9 mouse cellular contexts compared by ENCODE assay signal in the genomic region with DNA sequence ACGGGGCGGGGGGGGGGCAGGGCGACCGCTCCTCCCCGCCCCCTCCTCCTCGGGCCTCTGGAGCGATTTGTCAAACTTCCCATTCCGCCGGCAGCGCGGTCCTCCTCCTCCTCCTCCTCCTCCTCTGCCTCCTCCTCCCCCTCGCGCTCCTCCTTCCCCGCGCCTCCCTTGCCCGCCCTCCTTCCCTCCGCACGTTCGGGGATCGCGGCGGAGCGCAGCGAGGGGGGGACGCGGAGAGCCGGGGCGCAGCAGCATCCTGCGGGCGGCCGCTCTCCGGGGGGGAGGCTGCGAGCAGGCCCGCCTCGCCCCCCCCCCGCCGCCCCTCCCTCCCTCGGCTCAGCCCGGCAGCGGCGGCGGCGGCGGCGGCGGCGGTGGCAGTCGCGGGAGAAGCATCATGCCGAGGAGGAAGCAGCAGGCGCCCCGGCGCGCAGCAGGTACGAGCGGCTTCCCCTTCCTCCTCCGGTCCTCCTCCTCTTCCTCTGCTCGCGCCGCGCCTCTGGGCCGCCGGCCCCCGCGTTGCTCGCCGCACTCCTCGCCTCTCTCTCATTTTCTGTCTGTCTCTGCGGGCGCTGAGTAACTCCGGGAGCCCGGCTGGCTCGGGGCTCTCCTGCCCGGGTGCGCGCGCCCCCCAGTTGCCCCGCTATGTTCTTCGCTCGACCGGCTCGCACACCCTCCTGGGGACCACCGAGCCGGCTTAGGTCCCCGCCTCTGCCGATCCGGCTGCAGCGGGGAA. TPM values are rescaled to one million over a fixed set of nuclear protein-coding genes. Genes with fewer than 3 reads are reported as not detected.
DNase-seq lines count a peak whose midpoint lies in the region; ATAC-seq and TF ChIP-seq lines count a peak whose summit lies in the region.
"Had no signal": no experiment of that assay in that cellular context is flagged by ENCODE, and none has a peak within 500 bp of the region (broad histone marks: within the 10 kb centered on the region; RNA-seq: fewer than 3 reads in every experiment).

A gene (plus strand): TSS at position 263 of the 733 bp plus-strand sequence.

- H3K27me3 ChIP-seq in embryonic facial prominence, embryonic 14.5 days (replicated peaks; ENCODE audit: control insufficient read depth, insufficient read depth, low read length), result peaks cover 28% of the 10 kb centered on the region
- peaks cover 50% of the 10 kb centered on the region for H3K27me3 ChIP-seq in heart, embryonic 14.5 days (ENCODE audit: control insufficient read depth, insufficient read depth, low read length)
- H3K27me3 ChIP-seq in kidney, embryonic 16.5 days (ENCODE audit: insufficient read depth, low read length), result peaks cover 50% of the 10 kb centered on the region
- peaks cover 76% of the 10 kb centered on the region for H3K27me3 ChIP-seq in liver, embryonic 11.5 days (replicated peaks; ENCODE audit: control insufficient read depth, insufficient read depth, low read length)
- H3K27me3 ChIP-seq in midbrain, postnatal 0 days (ENCODE audit: insufficient read depth, low read length), result peaks cover 32% of the 10 kb centered on the region

- no peaks in the 10 kb centered on the region for H3K4me1 ChIP-seq in embryonic facial prominence, embryonic 14.5 days (ENCODE audit: control insufficient read depth, insufficient read depth, low read length)
- peaks cover 0 to 9% of the 10 kb centered on the region in 2 experiments; a peak in 1 of 4 replicates for H3K4me1 ChIP-seq in heart, embryonic 14.5 days (ENCODE audit: control insufficient read depth in 2 of 2, insufficient read depth in 2 of 2, low read length in 2 of 2)
- H3K4me1 ChIP-seq in kidney, embryonic 16.5 days (ENCODE audit: insufficient read depth, low read length), result peaks cover 27% of the 10 kb centered on the region
- H3K4me1 ChIP-seq in liver, embryonic 11.5 days (replicated peaks; ENCODE audit: control insufficient read depth, insufficient read depth, low read length), result peaks cover 2% of the 10 kb centered on the region; the same call in 1 of the 2 replicates
- peaks cover 5% of the 10 kb centered on the region for H3K4me1 ChIP-seq in midbrain, postnatal 0 days (ENCODE audit: insufficient read depth, low read length)

- no peak for TF ChIP-seq CTCF in midbrain, postnatal 0 days (IDR thresholded peaks at IDR 0.05)

- no peaks in the 10 kb centered on the region for H3K36me3 ChIP-seq in embryonic facial prominence, embryonic 14.5 days (ENCODE audit: control insufficient read depth, insufficient read depth, low read length)
- no peaks in the 10 kb centered on the region for H3K36me3 ChIP-seq in heart, embryonic 14.5 days (ENCODE audit: control insufficient read depth, insufficient read depth, low read length)
- no peaks in the 10 kb centered on the region for H3K36me3 ChIP-seq in kidney, embryonic 16.5 days (ENCODE audit: insufficient read depth, low read length)
- H3K36me3 ChIP-seq in liver, embryonic 11.5 days (ENCODE audit: control insufficient read depth, insufficient read depth, low read length), result no peaks in the 10 kb centered on the region
- no peaks in the 10 kb centered on the region for H3K36me3 ChIP-seq in midbrain, postnatal 0 days (ENCODE audit: insufficient read depth, low read length)
- H3K36me3 ChIP-seq: G1E had no signal

- H3K9ac ChIP-seq in embryonic facial prominence, embryonic 14.5 days (ENCODE audit: low read depth, low read length), result peak within 1 kb of the TSS; percentile 77
- H3K9ac ChIP-seq in heart, embryonic 14.5 days (ENCODE audit: low read length), result peak within 1 kb of the TSS; percentile 74
- peak within 1 kb of the TSS; percentile 78 for H3K9ac ChIP-seq in kidney, embryonic 16.5 days (replicated peaks; ENCODE audit: low read length)
- peak within 1 kb of the TSS; percentile 63 for H3K9ac ChIP-seq in liver, embryonic 11.5 days (ENCODE audit: low read depth, low read length)
- peak within 1 kb of the TSS; percentile 70 for H3K9ac ChIP-seq in midbrain, postnatal 0 days (replicated peaks; ENCODE audit: low read length, poor library complexity, severe bottlenecking)

- DNase-seq in layer of hippocampus, adult 11-12 months (ENCODE audit: low spot score), result peak; percentile 47
- no peak for DNase-seq in layer of hippocampus, adult 9-10 months (ENCODE audit: low spot score)
- peak; percentile 93 for DNase-seq in embryonic facial prominence, embryonic 14.5 days (ENCODE audit: low spot score)
- DNase-seq in liver, embryonic 11.5 days (ENCODE audit: low spot score), result peak; percentile 71
- DNase-seq in midbrain, postnatal 0 days (ENCODE audit: low spot score), result peak; percentile 79
- peak; percentile 19 for DNase-seq in thymus, postnatal 14 days

- H3K4me3 ChIP-seq in embryonic facial prominence, embryonic 14.5 days (ENCODE audit: low read depth, low read length), result peak within 1 kb of the TSS; percentile 82
- H3K4me3 ChIP-seq in heart, embryonic 14.5 days (ENCODE audit: control insufficient read depth in 1 of 2, insufficient read depth in 1 of 2, low read depth in 1 of 2, low read length in 2 of 2), result peak within 1 kb of the TSS; percentile 52 to 74
- H3K4me3 ChIP-seq in kidney, embryonic 16.5 days (ENCODE audit: low read length), result peak within 1 kb of the TSS; percentile 73
- peak within 1 kb of the TSS; percentile 69 for H3K4me3 ChIP-seq in liver, embryonic 11.5 days (ENCODE audit: low read depth, low read length)
- H3K4me3 ChIP-seq in midbrain, postnatal 0 days (ENCODE audit: low read depth, low read length), result peak within 1 kb of the TSS; percentile 87

- H3K27ac ChIP-seq in embryonic facial prominence, embryonic 14.5 days (replicated peaks; ENCODE audit: low read depth, low read length), result peak within 1 kb of the TSS; percentile 86
- peak within 1 kb of the TSS in 1 of 2 experiments; percentile 64; a peak in 2 of 4 replicates for H3K27ac ChIP-seq in heart, embryonic 14.5 days (replicated peaks in 1 of 2; ENCODE audit: control insufficient read depth in 1 of 2, insufficient read depth in 1 of 2, low read depth in 2 of 2, low read length in 2 of 2)
- peak within 1 kb of the TSS; percentile 83 for H3K27ac ChIP-seq in kidney, embryonic 16.5 days (ENCODE audit: low read length)
- peak within 1 kb of the TSS; percentile 80 for H3K27ac ChIP-seq in liver, embryonic 11.5 days (ENCODE audit: low read depth, low read length)
- peak within 1 kb of the TSS; percentile 70; the same call in 1 of the 2 replicates for H3K27ac ChIP-seq in midbrain, postnatal 0 days (ENCODE audit: low read depth, low read length)

- 0% methylated on average over 24 of the region's 88 CpGs for WGBS in embryonic facial prominence, embryonic 14.5 days
- 2% methylated on average over 29 of the region's 88 CpGs for WGBS in heart, embryonic 14.5 days
- under 1% methylated on average over 41 of the region's 88 CpGs for WGBS in kidney, embryonic 16.5 days
- WGBS in liver, embryonic 11.5 days, result 0% methylated on average over 34 of the region's 88 CpGs
- under 1% methylated on average over 32 of the region's 88 CpGs for WGBS in midbrain, postnatal 0 days

- H3K9me3 ChIP-seq in embryonic facial prominence, embryonic 14.5 days (ENCODE audit: control insufficient read depth, low read length), result no peaks in the 10 kb centered on the region
- no peaks in the 10 kb centered on the region for H3K9me3 ChIP-seq in heart, embryonic 14.5 days (ENCODE audit: control insufficient read depth, low read length)
- no peaks in the 10 kb centered on the region for H3K9me3 ChIP-seq in kidney, embryonic 16.5 days (ENCODE audit: low read length)
- no peaks in the 10 kb centered on the region for H3K9me3 ChIP-seq in liver, embryonic 11.5 days (ENCODE audit: control insufficient read depth, low read length)
- H3K9me3 ChIP-seq in midbrain, postnatal 0 days (ENCODE audit: low read length), result no peaks in the 10 kb centered on the region

- ATAC-seq in embryonic facial prominence, embryonic 14.5 days (ENCODE audit: low read depth), result peak; percentile 62
- ATAC-seq in heart, embryonic 14.5 days (ENCODE audit: insufficient number of reproducible peaks, insufficient read depth, low FRiP score, low read depth), result peak; percentile 57
- peak; percentile 62 for ATAC-seq in kidney, embryonic 16.5 days (ENCODE audit: low FRiP score, low TSS enrichment)
- ATAC-seq in liver, embryonic 11.5 days (replicated peaks; ENCODE audit: low FRiP score), result peak; percentile 46
- ATAC-seq in midbrain, postnatal 0 days (ENCODE audit: low FRiP score), result peak; percentile 56

- peak within 1 kb of the TSS; percentile 97 for H3K4me2 ChIP-seq in embryonic facial prominence, embryonic 14.5 days (ENCODE audit: low read depth, low read length)
- peak within 1 kb of the TSS; percentile 100 for H3K4me2 ChIP-seq in heart, embryonic 14.5 days (ENCODE audit: low read length)
- peak within 1 kb of the TSS; percentile 99 for H3K4me2 ChIP-seq in kidney, embryonic 16.5 days (replicated peaks; ENCODE audit: low read depth, low read length)
- peak within 1 kb of the TSS; percentile 90 for H3K4me2 ChIP-seq in liver, embryonic 11.5 days
- H3K4me2 ChIP-seq in midbrain, postnatal 0 days (ENCODE audit: low read depth, low read length, poor library complexity, severe bottlenecking), result peak within 1 kb of the TSS; percentile 99

RNA-seq across cellular contexts. Expression of the gene that starts here (rescaled TPM):
- 9.3 and 12.0 TPM in 2 replicates for polyA plus RNA-seq in embryonic facial prominence, embryonic 14.5 days (2014; fragmentation: Nextera tagmentation; extraction: Ambion mirVana)
- 1.7 and 2.7 TPM in 2 replicates for polyA plus RNA-seq in heart, embryonic 14.5 days (2014; fragmentation: Nextera tagmentation; extraction: Ambion mirVana)
- polyA plus RNA-seq in kidney, embryonic 16.5 days (2015; fragmentation: Nextera tagmentation; extraction: Ambion mirVana), result 11.7 and 17.6 TPM in 2 replicates
- polyA plus RNA-seq in liver, embryonic 11.5 days (2014; fragmentation: Nextera tagmentation; extraction: Ambion mirVana), result 3.3 and 3.7 TPM in 2 replicates
- total RNA-seq in midbrain, postnatal 0 days (2014; rRNA removed), result 11.1 and 11.9 TPM in 2 replicates
- 5.1 and 6.7 TPM in 2 replicates for polyA plus RNA-seq in midbrain, postnatal 0 days (2015; fragmentation: Nextera tagmentation; extraction: Ambion mirVana)
- total RNA-seq: G1E had no signal
- polyA plus RNA-seq: G1E had no signal
